Mouse (Mus musculus) neural tube, embryonic 12.5 days (tissue): Measurements from ENCODE around the gene Krt10. TPM values are rescaled to one million over a fixed set of nuclear protein-coding genes. Genes with fewer than 3 reads are reported as not detected.

ENCODE experiments used
- ATAC-seq: fragments of 200-750 bp; cut with Nextera tagmentation; 2 replicates; pipeline ENCODE4 v1.8.0; 2017; ENCODE audit warnings: low read depth, mild to moderate bottlenecking, moderate TSS enrichment, moderate library complexity; ENCODE audit not compliant: low FRiP score
- H3K27ac ChIP-seq: fragments of 300-500 bp; sonication (generic); 2 replicates; pipeline ENCODE4 v1.5.1; 2016
- H3K27me3 ChIP-seq: fragments of 300-500 bp; sonication (generic); replicated peaks from 2 replicates; pipeline ENCODE4 v1.6.1; 2016; ENCODE audit warnings: mild to moderate bottlenecking
- H3K36me3 ChIP-seq: fragments of 300-500 bp; sonication (generic); 2 replicates; pipeline ENCODE4 v1.6.1; 2016; ENCODE audit warnings: mild to moderate bottlenecking
- H3K4me1 ChIP-seq: fragments of 300-500 bp; sonication (generic); 2 replicates; pipeline ENCODE4 v1.6.1; 2016
- H3K4me2 ChIP-seq: fragments of 300-500 bp; sonication (generic); replicated peaks from 2 replicates; pipeline ENCODE4 v1.6.1; 2016; ENCODE audit warnings: mild to moderate bottlenecking
- H3K4me3 ChIP-seq: fragments of 300-500 bp; sonication (generic); 2 replicates; pipeline ENCODE4 v1.5.1; 2016
- H3K9ac ChIP-seq: fragments of 300-500 bp; sonication (generic); 2 replicates; pipeline ENCODE4 v1.6.1; 2016; ENCODE audit warnings: mild to moderate bottlenecking
- H3K9me3 ChIP-seq: fragments of 300-500 bp; sonication (generic); 2 replicates; pipeline ENCODE4 v1.6.1; 2016; ENCODE audit warnings: mild to moderate bottlenecking
- WGBS: fragments of 180-500 bp; shearing (Covaris S2); methylation state at CpG from one replicate; pipeline ENCODE4 v1.1.7; 2016; 5-methylcytosine and 5-hydroxymethylcytosine counted together
- polyA plus RNA-seq: library from polyadenylated mRNA; unstranded; fragments of >200 nt; fragmentation: Nextera tagmentation; extraction: Ambion mirVana; gene quantifications from 2 replicates; pipeline ENCODE4 v1.2.1, GENCODE M21; 2016

Krt10 gene
- polyA plus RNA-seq, 1 experiment from 2014 or later: 32.2 TPM

DNA sequence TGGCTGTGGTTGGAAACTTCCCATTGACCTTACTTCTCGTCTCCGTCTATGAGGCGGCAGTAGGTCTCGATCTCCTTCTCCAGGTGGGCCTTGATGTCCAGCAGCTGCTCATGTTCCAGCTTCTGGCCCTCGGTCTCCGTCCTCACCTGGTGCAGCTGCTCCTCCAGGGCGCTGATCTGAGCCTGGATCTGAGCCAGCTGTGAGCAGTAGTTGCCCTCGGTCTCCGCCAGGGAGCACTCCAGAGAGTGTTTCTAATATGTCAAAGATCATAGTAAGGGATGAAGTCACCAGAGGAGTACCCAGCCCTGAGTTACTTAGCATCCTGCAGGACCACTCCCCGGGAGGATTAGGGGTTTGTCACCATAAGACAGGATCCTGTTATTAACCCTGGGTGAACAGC lies 22.4 kb downstream of the Krt10 start:
- 50% methylated on average over 10 of the region's 10 CpGs for WGBS
- H3K27me3 ChIP-seq: no peaks in the 10 kb centered on the region
- no peak overlapping the region for H3K27ac ChIP-seq
- no peak overlapping the region for H3K4me3 ChIP-seq
- H3K4me1 ChIP-seq: no peaks in the 10 kb centered on the region
- no peak overlapping the region for H3K9ac ChIP-seq
- no peaks in the 10 kb centered on the region for H3K9me3 ChIP-seq
- H3K36me3 ChIP-seq: no peaks in the 10 kb centered on the region
- no peak for ATAC-seq
- no peak overlapping the region for H3K4me2 ChIP-seq

DNA sequence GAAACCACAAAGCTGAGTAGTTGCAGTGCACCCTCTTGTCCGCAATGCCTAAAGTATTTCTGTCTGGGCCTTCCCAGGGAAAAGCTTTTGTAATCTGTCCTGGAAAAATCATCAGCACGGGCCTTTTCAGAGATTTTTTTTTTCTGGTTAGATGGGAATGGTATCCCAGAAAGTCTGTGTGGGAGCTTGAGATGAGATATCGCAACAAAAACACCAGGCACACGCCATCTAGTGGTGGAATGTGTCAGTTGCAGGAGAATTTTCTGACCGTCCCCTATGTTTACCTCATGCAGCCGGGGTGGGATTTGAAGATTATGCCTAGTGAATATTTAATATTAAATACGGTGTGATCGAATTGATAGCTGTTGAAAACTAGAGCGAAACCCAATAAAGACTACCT lies 24.8 kb downstream of the Krt10 start:
- ATAC-seq: no peak
- 28% methylated on average over 9 of the region's 9 CpGs for WGBS

DNA sequence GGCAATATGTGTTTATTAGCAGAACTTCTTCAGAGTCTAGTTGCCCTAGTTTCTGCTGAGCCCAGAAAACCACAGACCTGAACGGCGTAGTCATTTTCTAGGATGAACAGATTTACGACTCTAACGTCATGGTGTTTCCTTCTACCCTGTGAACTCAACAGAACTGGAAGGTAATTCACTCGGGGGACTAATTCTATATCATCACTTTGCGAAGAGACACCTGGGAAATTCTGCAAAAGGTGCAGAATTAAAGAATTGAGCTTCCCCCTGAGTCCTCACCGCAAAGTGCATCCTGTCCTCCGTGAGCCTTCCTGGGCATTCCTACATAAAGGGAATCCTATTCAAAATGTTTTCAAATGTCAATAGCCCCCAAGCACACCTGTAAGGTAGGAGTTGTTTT lies 27.7 kb downstream of the Krt10 start:
- no peaks in the 10 kb centered on the region for H3K9me3 ChIP-seq
- H3K27ac ChIP-seq: no peak overlapping the region
- no peak overlapping the region for H3K9ac ChIP-seq
- 82% methylated on average over 8 of the region's 8 CpGs for WGBS
- H3K4me3 ChIP-seq: no peak overlapping the region
- no peaks in the 10 kb centered on the region for H3K36me3 ChIP-seq
- no peaks in the 10 kb centered on the region for H3K27me3 ChIP-seq
- no peaks in the 10 kb centered on the region for H3K4me1 ChIP-seq
- no peak for ATAC-seq
- H3K4me2 ChIP-seq: no peak overlapping the region

More for the DNA sequence above, 24.8 kb downstream of the Krt10 start:
- H3K36me3 ChIP-seq: no peaks in the 10 kb centered on the region
- no peak overlapping the region for H3K9ac ChIP-seq
- no peaks in the 10 kb centered on the region for H3K27me3 ChIP-seq
- no peaks in the 10 kb centered on the region for H3K9me3 ChIP-seq
- no peak overlapping the region for H3K4me3 ChIP-seq
- no peak overlapping the region for H3K4me2 ChIP-seq
- no peaks in the 10 kb centered on the region for H3K4me1 ChIP-seq
- no peak overlapping the region for H3K27ac ChIP-seq

DNA sequence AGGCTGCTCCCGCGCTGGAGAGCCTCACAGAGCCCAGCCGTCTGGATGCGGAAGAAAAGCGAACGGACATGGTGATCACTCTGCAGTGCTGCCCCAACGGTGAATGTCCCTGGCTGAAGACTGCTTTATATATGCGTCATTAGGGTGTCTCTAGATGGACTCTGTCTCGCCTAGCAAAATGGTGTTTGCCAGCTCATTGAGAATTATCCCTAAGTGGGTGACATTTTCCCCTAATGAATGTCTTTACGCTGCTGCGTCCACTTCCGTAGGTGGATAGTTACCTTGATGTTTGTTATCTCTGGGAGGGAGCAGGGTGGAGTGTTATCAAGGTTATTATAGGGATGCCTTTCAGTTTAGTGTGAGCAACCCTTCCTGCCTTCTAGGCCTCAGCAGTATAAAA lies 38.2 kb downstream of the Krt10 start, which contains the start of gene Krt27:
TSS of gene Krt27 (minus strand) at position 101 of the 400 bp plus-strand sequence.
- ATAC-seq: no peak
- no peak within 1 kb of the TSS for H3K27ac ChIP-seq
- no peak within 1 kb of the TSS for H3K4me2 ChIP-seq

DNA sequence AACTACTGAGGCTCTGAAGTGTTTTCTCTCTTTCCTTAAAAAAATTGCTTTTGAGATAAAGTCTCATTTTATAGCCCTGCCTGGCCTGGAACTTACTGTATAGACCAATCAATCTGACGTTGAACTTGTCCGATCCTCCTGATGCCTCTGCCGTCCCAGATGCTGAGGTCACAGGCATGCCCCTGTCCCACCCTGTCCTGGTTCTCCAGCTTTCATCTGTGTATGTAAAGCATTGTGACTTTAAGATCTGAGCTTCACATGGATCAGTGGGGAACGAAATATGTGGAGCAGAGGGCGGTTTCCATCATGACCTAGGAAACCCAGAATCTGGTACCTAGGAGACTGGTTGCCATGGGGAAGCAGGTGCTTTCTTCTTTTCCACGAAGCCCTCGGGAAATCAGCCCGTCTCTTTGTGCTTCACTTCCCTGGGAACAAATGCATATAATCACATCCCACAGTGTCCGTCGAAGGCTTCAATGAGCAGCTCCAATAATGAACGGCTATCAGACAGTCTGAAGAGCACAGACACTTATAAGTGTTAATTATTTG lies 49.8 kb downstream of the Krt10 start:
- 39% methylated on average over 11 of the region's 11 CpGs for WGBS
- Histone ChIP-seq H3K4me2 (no peak overlapping the region), H3K27ac (no peak overlapping the region), H3K36me3 (no peaks in the 10 kb centered on the region), H3K9ac (no peak overlapping the region), H3K27me3 (no peaks in the 10 kb centered on the region), H3K4me1 (0 out of 2 replicates have a peak, but pooled peaks cover 6% of the 10 kb centered on the region), H3K4me3 (no peak overlapping the region), H3K9me3 (no peaks in the 10 kb centered on the region)
- no peak for ATAC-seq

More for the DNA sequence above, 38.2 kb downstream of the Krt10 start, which contains the start of gene Krt27:
- Histone ChIP-seq H3K36me3 (no peaks in the 10 kb centered on the region), H3K4me1 (no peaks in the 10 kb centered on the region), H3K27me3 (no peaks in the 10 kb centered on the region), H3K4me3 (no peak within 1 kb of the TSS), H3K9me3 (no peaks in the 10 kb centered on the region), H3K9ac (no peak within 1 kb of the TSS)
- 77% methylated on average over 12 of the region's 12 CpGs for WGBS

DNA sequence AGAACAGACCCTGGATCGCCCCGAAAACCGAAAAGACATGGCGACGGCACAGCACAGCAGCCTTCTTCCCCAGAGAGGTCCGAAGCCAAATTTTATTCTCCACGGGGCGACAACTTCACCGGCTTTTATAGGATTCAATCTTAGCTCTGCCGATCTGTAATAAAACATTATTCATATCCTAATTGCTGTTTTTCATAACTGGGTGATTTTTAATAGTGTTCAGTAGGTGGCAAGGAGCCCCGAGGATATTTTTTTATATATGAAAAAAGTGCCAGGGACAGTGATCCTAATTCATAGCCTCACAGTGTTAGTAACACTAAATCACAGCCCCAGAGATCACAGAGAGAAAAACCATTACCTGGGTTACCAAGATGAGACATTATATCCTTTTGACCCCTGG lies 51.3 kb downstream of the Krt10 start, which contains the start of gene Krt26:
TSS of gene Krt26 (minus strand) at position 101 of the 400 bp plus-strand sequence.
- Histone ChIP-seq H3K36me3 (no peaks in the 10 kb centered on the region), H3K27ac (no peak within 1 kb of the TSS), H3K27me3 (no peaks in the 10 kb centered on the region), H3K4me1 (0 out of 2 replicates have a peak, but pooled peaks cover 6% of the 10 kb centered on the region), H3K4me3 (no peak within 1 kb of the TSS), H3K4me2 (no peak within 1 kb of the TSS), H3K9ac (no peak within 1 kb of the TSS), H3K9me3 (no peaks in the 10 kb centered on the region)
- no peak for ATAC-seq
- WGBS: 89% methylated on average over 11 of the region's 11 CpGs

Other genes with a start within 250 kb of the Krt10 start
- 0.19 and 0.23 TPM in 2 replicates for gene Ccr7, start 234.3 kb downstream of the Krt10 start, polyA plus RNA-seq
- 339 and 348 TPM in 2 replicates for gene Smarce1, start 158.3 kb downstream of the Krt10 start, polyA plus RNA-seq
- gene Krt222, start 145.3 kb downstream of the Krt10 start, polyA plus RNA-seq: 1.5 and 2.0 TPM in 2 replicates
- gene Krt24, start 104.1 kb downstream of the Krt10 start, polyA plus RNA-seq: 0.18 and 0.47 TPM in 2 replicates
- gene Krt25, start 66.4 kb downstream of the Krt10 start, polyA plus RNA-seq: 0.13 TPM in 1 of 2 replicates, not detected in the other
- gene Krt26, start 51.4 kb downstream of the Krt10 start, polyA plus RNA-seq: 0.23 TPM in 1 of 2 replicates, not detected in the other
- not detected in 2 replicates for gene Krt27, start 38.3 kb downstream of the Krt10 start, polyA plus RNA-seq
- 0.30 and 0.40 TPM in 2 replicates for gene Krt28, start 14.5 kb downstream of the Krt10 start, polyA plus RNA-seq
- not detected in 2 replicates for gene Krt12, start 32.9 kb upstream of the Krt10 start, polyA plus RNA-seq
- 0.20 and 0.38 TPM in 2 replicates for gene Krt20, start 48.8 kb upstream of the Krt10 start, polyA plus RNA-seq
- gene Krt23, start 103.8 kb upstream of the Krt10 start, polyA plus RNA-seq: not detected in 2 replicates
- gene Krt39, start 132.0 kb upstream of the Krt10 start, polyA plus RNA-seq: not detected in 2 replicates
- gene Krt40, start 153.8 kb upstream of the Krt10 start, polyA plus RNA-seq: not detected in 2 replicates
- not detected in 2 replicates for gene Krtap3-3, start 161.5 kb upstream of the Krt10 start, polyA plus RNA-seq
- not detected in 2 replicates for gene Krtap3-2, start 167.5 kb upstream of the Krt10 start, polyA plus RNA-seq
- gene Gm11939, start 170.1 kb upstream of the Krt10 start, polyA plus RNA-seq: not detected in 2 replicates
- gene Krtap3-1, start 177.3 kb upstream of the Krt10 start, polyA plus RNA-seq: not detected in 2 replicates
- not detected in 2 replicates for gene Krtap1-5, start 191.7 kb upstream of the Krt10 start, polyA plus RNA-seq
- not detected in 2 replicates for gene Krtap1-4, start 194.3 kb upstream of the Krt10 start, polyA plus RNA-seq
- not detected in 2 replicates for gene Krtap1-3, start 202.0 kb upstream of the Krt10 start, polyA plus RNA-seq
- gene Krtap9-3, start 208.7 kb upstream of the Krt10 start, polyA plus RNA-seq: not detected in 2 replicates
- gene Gm11938, start 213.9 kb upstream of the Krt10 start, polyA plus RNA-seq: not detected in 2 replicates
- gene Gm11937, start 220.8 kb upstream of the Krt10 start, polyA plus RNA-seq: not detected in 2 replicates
- gene Krtap2-4, start 225.5 kb upstream of the Krt10 start, polyA plus RNA-seq: not detected in 2 replicates
- not detected in 2 replicates for gene Gm11562, start 231.1 kb upstream of the Krt10 start, polyA plus RNA-seq
- not detected in 2 replicates for gene Krtap4-1, start 238.9 kb upstream of the Krt10 start, polyA plus RNA-seq
- gene Krtap4-2, start 245.7 kb upstream of the Krt10 start, polyA plus RNA-seq: not detected in 2 replicates